Mouse (Mus musculus) liver, embryonic 14.5 days (tissue): ENCODE measurements around the gene Fbxo46.

Experiments
- CTCF ChIP-seq: IDR thresholded peaks from 2 replicates; pipeline ENCODE4 v1.5.1; 2016; ENCODE audit warnings: antibody characterized with exemption, low read depth, control low read depth
- EP300 ChIP-seq: IDR thresholded peaks from 2 replicates; pipeline ENCODE4 v1.6.1; 2016; ENCODE audit warnings: antibody characterized with exemption, low read depth

- TF ChIP-seq CTCF (no peak), EP300 (no peak)
Observed at GRCm38 (mm10) chr7:19184758-19185157, 65.1 kb downstream of the Fbxo46 start.
